Mouse (Mus musculus) myocyte (in vitro differentiated cells): ENCODE data around the gene Tacr2.

Source experiments
- E2F4 ChIP-seq: IDR thresholded peaks from one replicate; pipeline ENCODE4 v1.6.1; 2011; ENCODE audit warnings: mild to moderate bottlenecking, control low read depth, moderate library complexity; ENCODE audit not compliant: insufficient read depth
- MAX ChIP-seq: IDR thresholded peaks from one replicate; pipeline ENCODE4 v1.6.1; 2011; ENCODE audit warnings: low read depth, mild to moderate bottlenecking, control low read depth
- MYOD1 ChIP-seq, 3 experiments: IDR thresholded peaks; one replicate each; pipeline ENCODE4 v1.6.1; 2011; ENCODE audit warnings: control low read depth in 2 of 3, low read depth in 2 of 3, mild to moderate bottlenecking in 2 of 3, moderate library complexity in 1 of 3; ENCODE audit not compliant: insufficient read length in 2 of 3, control insufficient read depth in 1 of 3
- POLR2A ChIP-seq: IDR thresholded peaks from one replicate; pipeline ENCODE4 v1.6.1; 2011; ENCODE audit warnings: low read depth, mild to moderate bottlenecking, control low read depth, moderate library complexity; ENCODE audit not compliant: insufficient read length
- POLR2AphosphoS2 ChIP-seq: IDR thresholded peaks from one replicate; pipeline ENCODE4 v1.6.1; 2011; ENCODE audit warnings: low read depth, control low read depth; ENCODE audit not compliant: insufficient read length
- SRF ChIP-seq: IDR thresholded peaks from one replicate; pipeline ENCODE4 v1.6.1; 2011; ENCODE audit warnings: low read depth; ENCODE audit not compliant: control insufficient read depth, insufficient read length
- TCF12 ChIP-seq: IDR thresholded peaks from one replicate; pipeline ENCODE4 v1.6.1; 2011; ENCODE audit warnings: mild to moderate bottlenecking, control low read depth; ENCODE audit not compliant: poor library complexity, insufficient read depth, severe bottlenecking
- USF1 ChIP-seq: IDR thresholded peaks from one replicate; pipeline ENCODE4 v1.6.1; 2011; ENCODE audit warnings: low read depth, mild to moderate bottlenecking, control low read depth, moderate library complexity

DNA sequence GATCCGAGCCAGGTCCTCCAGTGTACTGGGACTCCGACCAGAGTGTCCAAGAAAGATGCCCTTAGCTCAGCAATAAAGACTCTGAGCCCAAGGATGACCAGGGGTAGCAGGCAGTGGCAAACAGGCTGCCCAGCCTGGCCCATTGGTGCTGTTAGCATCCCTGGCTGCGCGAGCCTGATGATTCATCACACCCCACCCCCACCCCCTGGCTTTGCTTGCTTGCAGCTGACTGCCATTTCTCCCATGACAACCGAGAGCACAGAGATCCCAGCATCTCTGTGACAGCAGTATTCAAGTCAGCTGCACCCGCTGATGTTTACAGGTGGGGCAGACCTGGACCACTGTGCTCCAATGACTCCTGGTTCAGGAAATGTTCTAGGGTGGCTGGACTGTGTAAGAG lies 49.7 kb upstream of the Tacr2 start:
- TF ChIP-seq POLR2AphosphoS2 (no peak), USF1 (no peak), POLR2A (no peak), MYOD1 (IDR thresholded peaks at IDR 0.05; ENCODE audit: control insufficient read depth in 1 of 3, insufficient read length in 2 of 3, low read depth in 2 of 3) (peak in 1 of 3 experiments; percentile 21), TCF12 (no peak), E2F4 (no peak), MAX (no peak), SRF (no peak)
